In the genomic region with DNA sequence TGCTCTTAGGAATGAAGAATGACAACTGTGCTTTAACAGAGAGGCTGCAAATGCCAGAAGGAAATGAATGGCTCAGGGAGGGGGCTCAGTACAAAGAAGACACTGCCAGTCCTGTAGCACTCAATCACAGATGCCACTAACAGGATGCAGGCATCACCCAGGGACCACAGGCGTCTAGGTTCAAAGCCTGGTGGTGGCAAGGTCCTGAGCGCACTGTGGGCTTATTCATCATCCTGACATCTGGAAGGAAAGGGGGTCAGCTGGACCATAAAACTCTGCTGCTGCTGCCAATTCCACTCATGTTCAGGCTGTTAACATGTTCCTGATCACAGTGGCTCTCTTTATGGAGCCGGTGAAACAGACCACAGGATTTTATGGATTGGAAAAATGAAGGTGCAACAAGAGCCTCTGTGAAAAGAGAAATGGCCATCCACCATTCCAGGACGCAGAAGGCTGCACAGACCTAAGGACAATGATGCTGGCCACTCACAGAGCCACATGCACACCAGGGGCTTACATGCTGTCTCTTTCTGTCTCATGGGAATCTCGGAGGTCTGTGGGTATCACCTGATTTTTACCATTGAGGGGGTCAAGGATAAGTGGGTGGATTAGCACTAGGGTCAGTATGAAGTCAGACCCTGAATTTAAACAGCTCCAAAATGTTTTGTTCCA, we compare ENCODE assay signal across 8 mouse cellular contexts.
DNase-seq lines count a peak whose midpoint lies in the region; ATAC-seq and TF ChIP-seq lines count a peak whose summit lies in the region.

No protein-coding gene starts in this region.

- no peaks in the 10 kb centered on the region for H3K9me3 ChIP-seq in forebrain, postnatal 0 days (ENCODE audit: low read length)

- intact Hi-C loops in heart, postnatal 25 days (cut with DNase I): no loop called here

- DNase-seq in lung, postnatal 10 days: peak; percentile 54
- no peak for DNase-seq in lung, postnatal 36 days
- no peak for DNase-seq in forebrain, postnatal 0 days
- peak; percentile 75 for DNase-seq in kidney, postnatal 14 days
- peak; percentile 40 for DNase-seq in retina, postnatal 1 day
- DNase-seq in cerebellum, postnatal 4 days (ENCODE audit: low spot score in 2 of 2): no peak
- no peak for DNase-seq in heart, postnatal 25 days (ENCODE audit: low spot score)
- DNase-seq in urinary bladder, postnatal 25 days (ENCODE audit: low spot score): no peak

- no peak overlapping the region for H3K4me2 ChIP-seq in forebrain, postnatal 0 days (ENCODE audit: low read depth)

- no peaks in the 10 kb centered on the region for H3K4me1 ChIP-seq in forebrain, postnatal 0 days (ENCODE audit: insufficient read depth)

- ATAC-seq in forebrain, postnatal 0 days: peak; percentile 76

- H3K9ac ChIP-seq in forebrain, postnatal 0 days: no peak overlapping the region

- H3K27me3 ChIP-seq in forebrain, postnatal 0 days (ENCODE audit: insufficient read depth, low read length): no peaks in the 10 kb centered on the region

- H3K27ac ChIP-seq in forebrain, postnatal 0 days (ENCODE audit: low read depth, low read length): no peak overlapping the region

- 61% methylated on average over 5 of the region's 5 CpGs for WGBS in forebrain, postnatal 0 days

- H3K4me3 ChIP-seq in forebrain, postnatal 0 days (ENCODE audit: low read depth, low read length): no peak overlapping the region

- no peaks in the 10 kb centered on the region for H3K36me3 ChIP-seq in forebrain, postnatal 0 days (ENCODE audit: insufficient read depth)

- TF ChIP-seq CTCF in forebrain, postnatal 0 days (IDR thresholded peaks at IDR 0.05; ENCODE audit: low read depth): no peak

Comparison
In these comparisons a context has a peak if more than half of its experiments do, and no peak if none do; other contexts are left out.
1. DNase-seq: peak in lung, postnatal 10 days (single experiment), kidney, postnatal 14 days (single experiment) and retina, postnatal 1 day (single experiment); none in lung, postnatal 36 days (single experiment), forebrain, postnatal 0 days (single experiment), cerebellum, postnatal 4 days (0 of 2), heart, postnatal 25 days (single experiment) and urinary bladder, postnatal 25 days (single experiment).